Mouse (Mus musculus) B cell, adult 2 months (primary cell): Measurements from ENCODE around the gene Themis2.
"Not testable (repeated sequence)": the region's sequence is repeated elsewhere in the genome, so short reads cannot be mapped to it uniquely, and the experiment has no call there.

ENCODE experiments used
- DNase-seq, 2 experiments: peaks; one replicate each; pipeline ENCODE4 v3.0.0; 2022

The Themis2 gene

GRCm38 (mm10) chr4:132749258-132749982, 46.8 kb downstream of the Themis2 start:
- no peak for DNase-seq

DNA sequence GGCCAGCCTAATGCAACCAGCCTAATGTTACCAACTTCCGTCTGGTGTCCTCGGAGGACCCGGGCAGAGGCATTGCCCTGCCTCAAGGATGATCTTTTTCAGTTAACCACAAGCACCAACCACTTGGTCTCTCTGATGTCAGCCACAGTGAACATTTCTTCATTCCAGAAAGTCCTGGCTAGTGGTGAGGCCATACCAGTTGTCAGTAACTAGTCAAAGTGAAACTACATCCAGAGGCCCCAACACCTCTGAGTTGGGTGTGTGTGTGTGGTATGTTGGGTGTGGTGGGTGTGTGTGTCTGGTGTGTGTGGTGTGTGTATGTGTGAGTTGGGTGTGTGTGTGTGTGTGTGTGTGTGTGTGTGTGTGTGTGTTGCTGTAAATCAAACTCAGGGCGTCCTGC, 47.4 kb downstream of the Themis2 start:
- DNase-seq, result no peak

DNA sequence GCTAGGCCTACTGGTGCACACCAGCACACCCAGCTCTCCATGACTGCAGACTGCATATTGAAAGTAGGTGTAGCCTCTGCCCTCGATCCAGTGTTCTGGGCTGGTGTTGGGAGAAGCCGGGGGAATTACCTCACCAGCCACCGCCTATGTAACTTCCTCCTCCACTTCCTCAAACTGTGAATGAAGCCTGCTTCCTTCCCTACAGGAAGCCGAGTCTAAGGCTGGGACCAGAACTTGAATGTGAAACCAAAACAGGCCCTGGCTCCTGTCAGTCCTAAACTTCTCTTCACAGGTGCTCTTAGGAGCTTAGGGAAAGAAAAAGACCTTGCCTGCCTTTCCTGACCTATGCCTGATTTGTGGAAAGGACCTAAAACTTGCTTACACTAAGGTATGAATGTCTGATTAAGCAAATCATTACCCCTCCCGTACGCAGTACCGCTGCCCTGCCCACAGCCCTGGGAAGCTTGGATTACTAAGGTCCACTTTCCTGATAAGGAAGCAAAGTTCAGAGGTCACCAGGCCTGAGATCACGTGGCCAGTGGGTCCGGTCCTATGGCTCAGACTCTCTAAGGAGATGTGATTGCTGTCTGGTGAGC, 48.4 kb downstream of the Themis2 start:
- DNase-seq, result peak; percentile 63 to 64

DNA sequence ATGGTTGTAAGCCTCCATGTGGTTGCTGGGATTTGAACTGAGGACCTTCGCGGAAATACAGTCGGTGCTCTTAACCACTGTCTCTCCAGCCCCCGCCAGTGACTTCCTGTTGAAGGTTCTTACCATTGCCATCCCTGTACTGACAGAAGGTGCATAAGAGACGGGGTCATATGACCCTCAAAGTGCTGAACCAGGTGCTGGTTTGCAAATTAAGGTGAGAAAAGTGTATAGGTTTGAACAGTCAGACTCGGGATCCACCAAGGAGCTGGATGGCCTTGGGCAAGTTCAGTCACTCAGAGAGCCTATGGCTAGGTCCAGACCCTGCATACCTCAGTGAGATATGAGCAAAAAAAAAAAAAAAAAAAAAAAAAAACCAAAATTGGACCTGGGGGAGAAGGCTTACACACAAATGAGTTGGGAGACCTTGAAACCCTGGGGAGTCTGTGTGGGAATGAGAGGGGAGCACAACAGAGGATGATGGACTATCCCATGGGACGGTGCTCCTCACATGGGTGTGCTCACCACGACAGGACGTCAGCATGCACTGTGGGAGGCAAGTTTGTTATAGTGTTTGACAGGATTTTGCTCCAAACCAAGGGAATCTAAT, 49.2 kb downstream of the Themis2 start:
- no peak for DNase-seq

DNA sequence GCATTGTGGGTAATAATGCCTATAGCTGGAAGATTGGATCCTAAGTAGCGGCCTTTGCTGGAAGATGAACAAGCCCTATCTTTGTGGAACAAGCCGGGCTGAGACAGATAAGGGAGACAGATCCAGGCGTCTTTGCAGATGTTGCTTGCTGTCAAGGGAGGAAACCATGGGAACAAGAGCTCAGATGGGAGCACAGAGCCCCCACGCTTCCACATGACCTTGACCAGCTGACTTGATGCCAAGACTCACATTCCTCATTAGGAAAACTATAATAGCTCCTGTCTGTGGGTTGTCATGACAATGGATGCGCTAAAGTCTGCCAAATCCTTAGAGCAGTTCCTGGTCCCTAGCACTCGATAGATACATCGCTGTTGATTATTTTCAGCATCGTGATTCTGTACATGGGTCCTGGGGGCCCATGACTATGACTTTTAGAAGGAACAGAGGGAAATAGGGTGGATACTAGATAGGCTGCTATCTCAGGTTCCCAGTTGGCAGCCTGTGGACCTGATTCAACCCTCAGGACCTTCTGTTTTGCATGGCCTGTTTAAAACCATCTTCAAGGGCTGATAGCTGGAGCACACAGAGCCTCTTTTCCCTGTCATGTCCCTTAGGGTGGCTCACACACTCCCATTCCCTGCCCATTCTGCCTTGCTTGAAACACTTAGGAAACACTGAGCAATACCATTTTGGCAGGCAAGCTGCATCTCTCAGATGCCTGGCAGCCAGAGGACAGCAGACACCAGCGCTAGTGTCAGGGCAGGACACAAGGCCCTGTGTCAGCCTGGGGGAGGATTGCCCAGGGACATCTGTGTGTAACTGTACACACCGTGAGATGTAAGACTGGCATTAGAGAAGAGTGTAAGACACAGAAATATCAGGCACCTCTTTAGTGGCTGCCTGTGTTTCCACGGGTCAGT, 51.9 kb downstream of the Themis2 start:
- DNase-seq, result no peak

GRCm38 (mm10) chr4:132741491-132741890, 54.7 kb downstream of the Themis2 start:
- DNase-seq, result no peak

DNA sequence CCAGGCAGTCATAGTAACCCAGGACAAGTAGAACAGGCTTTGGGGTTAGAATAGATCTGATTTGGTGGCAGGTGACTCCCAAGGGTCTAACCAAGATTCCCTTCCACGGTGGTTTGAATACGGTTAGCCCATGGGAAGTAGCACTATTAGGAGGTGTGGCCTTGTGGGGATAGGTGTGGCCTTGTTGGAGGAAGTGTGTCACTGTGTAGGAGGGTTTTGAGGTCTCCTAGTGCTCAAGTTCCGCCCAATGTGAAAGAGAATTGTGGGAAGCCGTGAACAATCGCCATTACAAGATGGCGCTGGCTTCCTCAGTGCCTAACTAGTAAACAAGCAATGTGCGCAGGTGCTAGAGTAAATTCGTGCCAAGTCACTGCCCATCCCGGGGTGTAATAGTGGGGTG, 59.0 kb downstream of the Themis2 start:
- not testable (repeated sequence) for DNase-seq

- DNase-seq, result peak in 1 of 2 experiments; percentile 9
These were observed 60.3 kb downstream of the Themis2 start for GRCm38 (mm10) chr4:132735894-132736293.

GRCm38 (mm10) chr4:132735389-132735788, 60.8 kb downstream of the Themis2 start:
- DNase-seq, result no peak

- no peak for DNase-seq
These were observed 61.4 kb downstream of the Themis2 start for GRCm38 (mm10) chr4:132734766-132735165.

DNA sequence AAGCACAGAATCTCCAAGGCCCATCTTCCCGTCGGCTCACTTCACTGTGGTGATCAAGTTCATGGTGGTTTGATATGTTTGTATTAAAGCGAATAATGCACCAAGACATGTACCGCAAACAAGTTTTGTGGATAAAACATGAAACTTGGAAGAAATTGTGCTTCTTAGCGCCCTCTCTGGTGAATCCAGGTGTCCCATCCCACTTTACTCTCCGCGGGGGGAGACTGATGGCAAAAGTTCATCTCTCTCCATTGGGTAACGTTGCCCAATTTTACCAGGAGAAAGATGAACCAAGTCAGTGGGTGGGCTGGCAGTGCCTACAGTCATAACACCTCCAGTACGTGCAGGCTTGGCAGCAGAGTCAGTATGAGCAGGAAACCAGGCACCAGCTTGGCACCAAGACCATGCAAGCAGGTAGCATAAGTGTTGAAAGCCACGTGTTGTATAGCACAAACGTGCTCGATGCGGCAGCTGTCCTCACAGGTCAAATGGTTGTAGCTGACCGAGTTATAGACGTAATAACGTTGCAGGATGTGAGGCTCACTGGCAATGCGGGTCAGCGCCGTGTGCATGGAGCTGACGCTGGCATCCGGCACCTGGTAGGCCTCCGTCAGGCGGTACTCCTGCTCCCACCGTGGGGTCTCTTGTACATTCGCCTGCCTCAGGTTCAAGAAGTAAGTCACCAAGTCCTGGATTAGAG, 63.0 kb downstream of the Themis2 start:
- no peak for DNase-seq

- DNase-seq, result peak; percentile 94 to 95
These were observed 64.0 kb downstream of the Themis2 start, which contains the start of gene Xkr8 for GRCm38 (mm10) chr4:132732148-132732684. Xkr8 (minus strand) TSS chr4:132732546.
